Mouse (Mus musculus) ovary, postnatal 36 days (tissue): ENCODE measurements around the gene Gm7137.
"Not testable (repeated sequence)": the region's sequence is repeated elsewhere in the genome, so short reads cannot be mapped to it uniquely, and the experiment has no call there.

Experiments
- DNase-seq: peaks from one replicate; pipeline ENCODE4 v3.0.0; 2022; ENCODE audit warnings: low spot score, mixed read lengths

Gene Gm7137

DNA sequence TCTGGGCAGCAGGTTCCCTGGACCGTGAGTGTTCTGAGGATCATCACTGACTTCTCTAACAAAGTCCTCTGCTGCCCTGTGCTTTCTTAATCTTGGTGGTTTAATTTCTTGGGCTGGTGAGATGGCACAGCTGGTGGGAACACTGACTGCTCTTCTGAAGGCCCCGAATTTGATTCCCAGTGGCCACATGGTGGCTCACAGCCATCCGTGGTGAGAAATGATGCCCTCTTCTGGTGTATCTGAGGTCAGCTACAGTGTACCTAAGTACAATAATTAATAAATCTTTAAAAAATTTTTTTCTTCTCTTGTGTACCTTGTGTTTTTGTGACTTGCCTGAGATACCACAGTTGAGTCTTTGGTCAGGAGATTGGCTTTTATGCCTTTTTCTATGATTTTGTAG, 35.7 kb downstream of the Gm7137 start:
- DNase-seq, result not testable (repeated sequence)

DNA sequence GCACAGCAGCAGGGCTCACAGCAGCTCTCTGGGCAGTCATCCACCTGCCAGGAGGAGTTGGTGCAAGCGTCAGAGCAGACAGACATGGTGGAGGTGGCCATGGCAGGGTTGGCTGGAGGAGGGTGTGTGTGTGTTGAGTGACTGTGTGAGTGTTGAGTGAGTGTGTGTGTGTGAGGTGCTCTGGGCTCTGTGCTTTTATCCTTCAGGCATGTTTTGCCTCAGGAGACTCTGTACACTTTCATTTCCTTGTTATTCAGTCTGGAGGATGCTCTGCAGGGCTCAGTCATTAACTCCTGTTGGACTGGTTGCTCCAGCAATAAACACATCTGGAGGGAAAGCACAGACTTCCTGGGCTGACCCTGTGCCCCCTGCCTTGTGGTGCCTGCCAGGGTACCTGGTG, 36.7 kb downstream of the Gm7137 start, which contains the start of gene Gm9736:
TSS of gene Gm9736 (minus strand) at position 101 of the 400 bp plus-strand sequence.
- DNase-seq, result not testable (repeated sequence)

GRCm38 (mm10) chr10:77750686-77751085, 37.3 kb downstream of the Gm7137 start:
- not testable (repeated sequence) for DNase-seq

DNA sequence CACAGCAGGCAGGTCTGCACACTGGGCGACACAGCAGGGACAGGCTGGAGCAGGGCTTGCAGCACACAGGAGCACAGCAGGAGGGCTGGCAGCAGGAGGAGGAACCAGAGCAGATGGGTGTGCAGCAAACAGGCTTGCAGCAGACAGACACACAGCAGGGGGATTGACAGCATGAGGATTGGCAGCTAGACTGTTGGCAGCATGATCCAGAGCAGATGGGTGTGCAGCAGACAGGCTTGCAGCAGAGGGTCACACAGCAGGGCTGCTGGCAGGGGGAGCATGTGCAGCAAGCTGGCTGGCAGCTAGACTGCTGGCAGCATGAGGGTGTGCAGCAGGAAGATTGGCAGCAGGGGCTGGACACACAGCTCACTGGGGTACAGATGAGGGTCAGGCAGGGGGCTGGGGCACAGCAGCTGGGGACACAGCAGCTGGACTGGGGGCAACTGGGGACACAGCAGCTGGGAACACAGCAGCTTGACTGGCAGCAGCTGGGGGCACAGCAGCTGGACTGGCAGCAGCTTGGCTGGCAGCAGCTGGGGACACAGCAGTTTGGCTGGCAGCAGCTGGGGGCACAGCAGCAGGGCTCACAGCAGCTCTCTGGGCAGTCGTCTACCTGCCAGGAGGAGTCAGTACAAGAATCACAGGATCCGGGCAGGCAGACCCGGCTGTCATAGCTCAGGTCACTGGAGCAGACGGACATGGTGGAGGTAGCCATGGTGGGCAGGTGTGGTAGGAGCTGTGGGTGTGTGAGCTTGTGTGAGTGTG, 45.9 kb downstream of the Gm7137 start, which contains the start of gene Gm18596:
TSS of gene Gm18596 (minus strand) at position 715 of the 765 bp plus-strand sequence.
- DNase-seq, result not testable (repeated sequence)

- DNase-seq, result no peak
Observed at GRCm38 (mm10) chr10:77738929-77739328, 49.1 kb downstream of the Gm7137 start.
